Mouse (Mus musculus): ENCODE data around the gene Gzf1.

The Gzf1 gene

GRCm38 (mm10) chr2:148680775-148681291, at the start of gene Gzf1:
Gzf1 (plus strand) TSS chr2:148681023.
- DNase-seq, result peak; percentile 99 to 100

GRCm38 (mm10) chr2:148631602-148632001, 49.2 kb upstream of the Gzf1 start:
- DNase-seq, result peak; percentile 15 to 17

- DNase-seq, result no peak
Measured at GRCm38 (mm10) chr2:148634466-148634865, 46.4 kb upstream of the Gzf1 start.

- DNase-seq, result no peak
Measured at GRCm38 (mm10) chr2:148642610-148643370, 38.0 kb upstream of the Gzf1 start.

GRCm38 (mm10) chr2:148644421-148645000, 36.3 kb upstream of the Gzf1 start:
- no peak for DNase-seq

GRCm38 (mm10) chr2:148650587-148651357, 30.1 kb upstream of the Gzf1 start:
- no peak for DNase-seq

- peak; percentile 67 to 72 for DNase-seq
Measured at GRCm38 (mm10) chr2:148654961-148655360, 25.9 kb upstream of the Gzf1 start.

GRCm38 (mm10) chr2:148663458-148663857, 17.4 kb upstream of the Gzf1 start:
- DNase-seq, result no peak

GRCm38 (mm10) chr2:148672199-148673096, 8.4 kb upstream of the Gzf1 start, which contains the start of gene Nxt1:
Nxt1 (plus strand) TSS chr2:148672601.
- DNase-seq, result peak; percentile 99 to 100

GRCm38 (mm10) chr2:148677801-148678200, 3.0 kb upstream of the Gzf1 start:
- peak; percentile 85 to 90 for DNase-seq

GRCm38 (mm10) chr2:148679346-148679745, 1.5 kb upstream of the Gzf1 start:
- DNase-seq, result peak; percentile 21 to 25

- peak; percentile 61 to 71 for DNase-seq
Measured at GRCm38 (mm10) chr2:148681461-148681891, 653 bp downstream of the Gzf1 start.

- no peak for DNase-seq
Measured at GRCm38 (mm10) chr2:148683031-148683430, 2.2 kb downstream of the Gzf1 start.

- no peak for DNase-seq
Measured at GRCm38 (mm10) chr2:148684972-148685371, 4.1 kb downstream of the Gzf1 start.

GRCm38 (mm10) chr2:148685709-148686108, 4.9 kb downstream of the Gzf1 start:
- DNase-seq, result no peak

GRCm38 (mm10) chr2:148686862-148687261, 6.0 kb downstream of the Gzf1 start:
- DNase-seq, result no peak

- no peak for DNase-seq
Measured at GRCm38 (mm10) chr2:148687971-148688370, 7.1 kb downstream of the Gzf1 start.

- no peak for DNase-seq
Measured at GRCm38 (mm10) chr2:148689444-148690140, 8.8 kb downstream of the Gzf1 start.

GRCm38 (mm10) chr2:148690291-148690690, 9.5 kb downstream of the Gzf1 start:
- DNase-seq, result no peak

GRCm38 (mm10) chr2:148690781-148691180, 10.0 kb downstream of the Gzf1 start:
- DNase-seq, result no peak

- DNase-seq, result no peak
Measured at GRCm38 (mm10) chr2:148698571-148698970, 17.7 kb downstream of the Gzf1 start.
